Mouse (Mus musculus): ENCODE measurements around the gene Nrsn2.

DNA sequence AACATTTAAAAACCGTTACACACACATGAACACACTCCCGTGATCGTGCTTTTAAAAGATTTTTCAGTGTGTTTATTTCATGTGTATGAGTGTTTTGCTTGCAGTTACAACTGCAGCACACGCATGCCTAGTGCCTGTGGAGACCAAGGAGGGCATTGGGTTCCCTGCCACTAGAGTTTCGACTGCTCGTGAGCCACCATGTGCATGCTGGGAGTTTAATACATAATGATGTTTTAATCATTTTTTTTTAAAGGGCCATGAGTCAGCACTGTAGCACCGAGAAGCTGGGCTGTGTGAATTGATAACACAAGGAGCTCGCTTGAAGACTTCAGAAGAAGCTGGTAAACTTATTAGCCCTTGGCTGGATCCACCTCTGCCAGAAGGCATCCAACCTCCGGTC is 2.9 kb downstream of the Nrsn2 start:
- TF ChIP-seq POLR2A (IDR thresholded peaks at IDR 0.05; ENCODE audit: borderline replicate concordance, low read depth, low read length) (no peak), CTCF (IDR thresholded peaks at IDR 0.05; ENCODE audit: low read depth, low read length) (no peak)

All from bone marrow macrophage, adult 2 months (primary cell).